Mouse (Mus musculus) olfactory bulb, adult 2 months (tissue): ENCODE results near the gene Ttll6.

Experiments
- CTCF ChIP-seq: fragments of 200-500 bp; IDR thresholded peaks from 2 replicates; pipeline ENCODE4 v1.5.1; 2012; ENCODE audit warnings: low read depth, mild to moderate bottlenecking, low read length, moderate library complexity; ENCODE audit not compliant: insufficient read depth
- POLR2A ChIP-seq: fragments of 200-500 bp; IDR thresholded peaks from 2 replicates; pipeline ENCODE4 v1.6.1; 2012; ENCODE audit warnings: mild to moderate bottlenecking, low read depth, low read length, moderate library complexity; ENCODE audit not compliant: insufficient read depth

DNA sequence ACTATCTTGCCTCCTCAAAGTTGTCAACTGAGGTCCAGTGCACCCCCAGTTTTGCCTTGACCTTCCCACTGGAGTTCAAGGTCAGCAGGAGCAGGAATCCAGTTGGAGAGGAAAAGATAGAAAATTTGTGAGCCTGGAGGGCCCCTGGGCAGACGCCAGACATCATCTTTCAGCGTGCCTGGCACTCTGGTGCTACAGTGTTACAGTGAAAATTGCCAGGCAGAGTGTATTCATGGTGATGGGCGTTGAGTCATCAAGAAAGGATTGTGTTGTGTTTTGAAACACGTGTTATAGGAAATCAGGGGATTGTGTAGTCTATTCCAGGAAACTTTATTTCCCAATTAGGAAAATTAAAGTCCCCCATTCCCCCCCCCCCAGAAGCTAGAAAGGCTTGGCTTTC, 10.2 kb downstream of the Ttll6 start:
- TF ChIP-seq POLR2A (no peak), CTCF (no peak)
